Mouse (Mus musculus): ENCODE measurements around the gene Qars.

GRCm38 (mm10) chr9:108525400-108525799, 17.9 kb downstream of the Qars start:
- no peak for TF ChIP-seq CTCF (IDR thresholded peaks at IDR 0.05; ENCODE audit: low read depth)
- no peak for TF ChIP-seq EP300 (optimal IDR thresholded peaks at IDR 0.05)

Measured in stomach, postnatal 0 days (tissue).